8 mouse cellular contexts compared by ENCODE assay signal in genomic region chr3:130818467-130819030, GRCm38 (mm10).
DNase-seq lines count a peak whose midpoint lies in the region; ATAC-seq and TF ChIP-seq lines count a peak whose summit lies in the region.

No protein-coding gene starts in this region.

- peak overlapping the region; percentile 62 for H3K4me2 ChIP-seq in hindbrain, postnatal 0 days (ENCODE audit: low read depth, low read length)

- 1% methylated on average over 18 of the region's 18 CpGs for WGBS in hindbrain, postnatal 0 days

- H3K9me3 ChIP-seq in hindbrain, postnatal 0 days (ENCODE audit: low read length): no peaks in the 10 kb centered on the region

- no peaks in the 10 kb centered on the region for H3K27me3 ChIP-seq in hindbrain, postnatal 0 days (ENCODE audit: insufficient read depth, low read length)

- no peak overlapping the region for H3K27ac ChIP-seq in gastrocnemius, adult 2 months
- no peak overlapping the region for H3K27ac ChIP-seq in hindbrain, postnatal 0 days

- TF ChIP-seq CTCF in gastrocnemius, adult 2 months (IDR thresholded peaks at IDR 0.05): peak; percentile 96
- peak; percentile 93 for TF ChIP-seq CTCF in hindbrain, postnatal 0 days (IDR thresholded peaks at IDR 0.05; ENCODE audit: low read depth)

- DNase-seq in T-cell, adult 2 months (ENCODE audit: low spot score): peak; percentile 84
- DNase-seq in cerebellum, postnatal 4 days (ENCODE audit: low spot score in 2 of 2): peak; percentile 91 to 94
- peak; percentile 87 for DNase-seq in gastrocnemius, adult 2 months
- peak; percentile 95 for DNase-seq in hindbrain, postnatal 0 days (ENCODE audit: low spot score)
- DNase-seq in left cerebral cortex, adult 18-20 months (ENCODE audit: low spot score in 2 of 2): peak; percentile 91 to 92
- peak; percentile 84 to 91 for DNase-seq in lung, postnatal 4 days
- DNase-seq in retina, postnatal 7 days (ENCODE audit: low read depth, low spot score): peak; percentile 80
- peak; percentile 71 to 82 for DNase-seq in urinary bladder, adult 18-20 months (ENCODE audit: low spot score in 2 of 2)

- no peaks in the 10 kb centered on the region for H3K36me3 ChIP-seq in hindbrain, postnatal 0 days (ENCODE audit: insufficient read depth, low read length)

- H3K4me3 ChIP-seq in gastrocnemius, adult 2 months: peak overlapping the region; percentile 46
- H3K4me3 ChIP-seq in hindbrain, postnatal 0 days (ENCODE audit: low read length): peak overlapping the region; percentile 32

- no peak overlapping the region for H3K9ac ChIP-seq in hindbrain, postnatal 0 days (replicated peaks; ENCODE audit: low read length)

- intact Hi-C loops in gastrocnemius, adult 2 months (cut with DNase I): loop anchor here (1.0 kb wide), 1 partner anchor 419 kb away; no protein-coding TSS in a partner anchor

- no peaks in the 10 kb centered on the region for H3K4me1 ChIP-seq in hindbrain, postnatal 0 days (ENCODE audit: insufficient read depth, low read length)

- peak; percentile 82 for ATAC-seq in hindbrain, postnatal 0 days
